Mouse (Mus musculus) neural tube, embryonic 10.5 days (tissue): ENCODE measurements around the gene Patz1.
A peak's percentile ranks its signal among the peaks of the same experiment; 100 is the strongest.

Experiments used
- DNase-seq: peaks from one replicate; pipeline ENCODE4 v3.0.0-alpha.2; 2017; ENCODE audit warnings: low spot score; ENCODE audit errors: extremely low spot score

Gene Patz1

DNA sequence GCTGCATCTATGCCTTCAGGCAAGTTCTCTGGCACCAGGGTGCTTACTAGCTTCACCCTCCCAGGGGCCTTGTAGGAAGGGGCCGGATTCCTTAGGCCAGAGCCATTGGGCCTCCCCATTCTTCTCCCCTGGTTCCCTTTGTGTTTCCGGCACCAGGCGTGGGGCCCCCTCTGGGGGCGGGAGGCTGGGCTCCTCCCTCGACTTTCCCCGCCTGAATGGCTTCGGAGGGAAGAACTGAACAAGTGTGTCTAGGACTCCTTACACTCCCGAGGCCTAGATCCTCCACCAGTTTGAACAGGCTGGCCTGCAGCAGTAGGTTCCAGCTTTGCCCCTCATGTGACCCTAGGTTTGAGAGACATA, 3.4 kb downstream of the Patz1 start:
- peak; percentile 83 for DNase-seq

DNA sequence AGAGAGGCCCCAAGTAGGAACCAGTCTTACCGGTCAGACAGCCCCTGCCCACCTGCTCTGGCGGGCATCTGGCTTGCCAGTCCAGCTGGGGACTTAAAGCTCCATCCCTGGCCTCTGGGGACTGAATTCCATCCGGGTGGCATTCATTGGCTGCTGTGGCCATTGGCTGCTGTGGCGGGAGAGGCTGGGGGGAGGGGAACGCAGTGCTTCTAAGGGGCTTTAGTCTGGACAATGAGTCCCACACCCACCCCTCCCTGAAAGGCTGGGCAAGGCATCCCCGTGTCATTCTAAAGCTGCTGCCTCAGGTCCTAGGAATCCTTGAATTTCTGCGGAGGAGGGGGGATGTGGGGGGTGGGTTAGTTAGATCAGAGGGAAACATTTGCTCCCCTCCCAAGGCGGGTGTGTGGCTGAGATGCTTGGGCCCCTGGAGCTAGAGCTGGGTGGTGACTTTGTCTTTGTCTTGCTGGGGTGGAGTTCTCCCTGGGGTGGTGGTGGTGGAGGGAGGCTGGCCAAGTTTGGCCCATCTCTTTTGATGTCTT, 4.1 kb downstream of the Patz1 start:
- DNase-seq, result peak; percentile 84

DNA sequence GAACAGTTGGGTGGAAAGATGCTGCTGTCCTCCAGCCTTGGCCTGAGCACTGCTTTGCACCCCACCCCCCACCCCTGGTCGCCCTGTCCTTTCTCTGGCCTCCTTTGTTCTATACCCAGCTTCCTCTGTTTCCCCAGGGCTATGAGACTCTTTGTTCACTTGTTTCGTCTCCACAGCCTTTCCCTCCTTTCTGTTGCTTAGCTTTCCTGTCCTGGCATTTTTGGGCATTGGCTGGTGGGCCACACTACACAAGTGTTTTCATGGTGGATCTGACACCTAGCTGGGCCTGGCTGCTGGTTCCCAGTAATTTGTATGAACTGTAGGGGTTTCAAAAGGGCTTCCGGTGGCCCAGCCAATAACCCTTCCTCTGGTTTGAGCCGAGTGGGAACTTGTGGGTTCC, 4.7 kb downstream of the Patz1 start:
- no peak for DNase-seq

DNA sequence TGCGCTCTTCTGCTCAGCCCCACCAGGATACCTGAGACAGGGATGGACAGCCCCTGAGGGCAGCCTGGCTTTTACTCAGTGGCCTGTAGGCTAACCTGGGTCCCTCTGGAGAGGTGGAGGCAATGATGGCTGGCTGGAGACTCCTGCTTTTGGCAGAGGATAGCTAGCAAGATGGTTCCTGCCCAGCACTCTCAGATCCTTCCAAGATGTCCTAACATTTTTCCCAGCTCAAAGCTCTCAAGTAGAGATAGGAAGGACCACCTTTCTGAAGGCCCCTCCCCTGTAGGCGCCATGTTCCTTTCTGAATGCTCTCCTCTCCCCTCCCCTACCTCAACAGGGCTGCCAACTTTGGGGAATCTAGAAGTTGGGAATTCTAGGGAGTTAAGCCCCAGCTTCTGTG, 6.0 kb downstream of the Patz1 start:
- DNase-seq, result no peak

DNA sequence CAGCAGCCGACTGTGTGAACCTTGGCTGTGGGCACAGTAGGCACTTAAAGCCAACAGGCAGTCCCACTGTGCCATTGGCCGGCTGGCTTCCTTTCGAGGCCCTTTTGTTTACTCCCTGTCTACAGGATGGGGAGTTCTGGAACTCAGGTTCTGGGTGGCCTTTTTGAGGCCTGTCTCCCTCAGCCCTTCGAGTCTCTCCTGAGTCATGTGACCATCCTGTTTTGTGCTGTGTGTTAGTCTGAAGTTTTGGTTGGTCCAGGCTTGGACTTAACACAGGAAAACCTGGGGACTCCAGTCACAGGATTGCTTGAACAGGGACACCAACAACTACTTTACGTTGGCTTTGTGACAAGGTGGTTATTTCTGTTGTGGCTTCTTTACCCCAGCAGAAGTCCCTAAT, 7.4 kb downstream of the Patz1 start:
- DNase-seq, result no peak

DNA sequence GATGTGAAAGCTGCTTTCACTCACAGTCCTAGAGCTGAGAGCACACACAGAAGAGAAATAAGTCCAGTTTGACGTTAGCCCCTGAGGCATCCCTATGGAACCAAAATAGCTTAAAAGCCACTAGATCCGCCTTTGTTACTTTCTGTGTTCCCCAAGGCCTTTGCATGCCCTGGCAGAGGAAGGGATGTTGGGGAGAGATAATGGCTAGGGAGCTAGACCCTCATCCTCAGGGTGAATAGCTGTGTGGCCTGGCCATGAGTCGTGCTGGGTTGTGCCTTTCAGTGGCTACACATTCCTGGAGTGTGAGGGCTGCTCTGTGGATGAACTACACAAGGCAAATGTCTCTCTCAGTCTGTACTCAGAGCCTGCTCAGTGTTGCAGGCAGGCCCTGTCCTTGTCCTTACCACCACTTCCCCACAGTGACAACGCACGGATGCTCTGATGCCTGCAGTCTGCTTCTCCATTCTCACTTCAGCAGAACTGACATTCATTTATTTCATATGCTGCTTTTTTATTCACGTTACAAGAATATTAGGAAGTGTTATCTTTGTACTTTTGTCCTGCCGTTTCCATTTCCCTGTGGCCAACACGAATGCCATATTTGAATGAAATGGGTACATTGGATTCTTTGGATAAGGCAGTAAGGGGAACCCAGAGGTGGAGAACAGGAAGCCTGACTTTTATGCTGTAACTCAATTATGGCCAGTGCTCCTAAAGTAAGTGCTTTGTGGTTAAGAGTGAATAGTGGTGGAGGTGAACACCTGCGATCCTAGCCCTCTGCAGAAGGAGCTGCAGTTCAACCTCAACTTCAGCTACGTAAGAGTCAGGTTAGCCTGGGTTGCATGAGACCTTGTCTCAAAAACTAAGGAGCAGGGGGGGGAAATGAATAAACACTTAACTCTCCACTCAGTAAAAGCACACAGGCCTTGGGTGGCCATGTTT, 9.5 kb downstream of the Patz1 start:
- DNase-seq, result no peak

DNA sequence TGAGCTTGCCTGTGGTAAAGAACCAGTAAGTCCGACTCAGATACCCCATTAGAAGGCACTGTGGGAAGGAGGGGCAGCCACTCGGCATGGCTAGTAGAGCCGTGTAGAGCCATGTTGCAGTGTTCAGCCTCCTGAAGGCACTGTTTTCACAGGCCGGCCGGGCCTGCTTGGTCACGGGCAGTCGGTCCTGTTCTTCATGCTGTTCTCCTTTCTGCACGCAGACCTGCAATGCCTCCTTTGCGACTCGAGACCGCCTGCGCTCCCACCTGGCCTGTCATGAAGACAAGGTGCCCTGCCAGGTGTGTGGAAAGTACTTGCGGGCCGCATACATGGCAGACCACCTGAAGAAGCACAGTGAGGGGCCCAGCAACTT, 10.1 kb downstream of the Patz1 start:
- no peak for DNase-seq

DNA sequence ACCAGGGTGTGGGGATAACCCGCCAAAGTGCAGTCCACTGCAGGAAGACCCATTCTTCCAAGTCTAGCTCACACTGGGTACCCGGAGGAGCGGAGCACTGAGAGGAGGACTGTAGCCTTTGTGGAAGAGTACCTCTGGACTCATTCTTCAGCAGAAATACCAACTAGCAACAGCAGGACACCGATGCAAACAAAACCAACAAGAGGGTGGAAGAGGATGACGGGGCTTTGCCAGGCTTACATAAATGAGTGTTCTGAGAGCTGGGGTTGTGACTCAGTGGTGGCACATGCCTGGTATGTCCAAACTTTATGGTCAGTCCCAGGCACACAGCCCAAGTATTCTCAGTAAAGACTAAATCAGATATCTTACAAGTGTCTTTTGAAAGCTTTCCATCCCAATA, 12.4 kb downstream of the Patz1 start:
- no peak for DNase-seq

DNA sequence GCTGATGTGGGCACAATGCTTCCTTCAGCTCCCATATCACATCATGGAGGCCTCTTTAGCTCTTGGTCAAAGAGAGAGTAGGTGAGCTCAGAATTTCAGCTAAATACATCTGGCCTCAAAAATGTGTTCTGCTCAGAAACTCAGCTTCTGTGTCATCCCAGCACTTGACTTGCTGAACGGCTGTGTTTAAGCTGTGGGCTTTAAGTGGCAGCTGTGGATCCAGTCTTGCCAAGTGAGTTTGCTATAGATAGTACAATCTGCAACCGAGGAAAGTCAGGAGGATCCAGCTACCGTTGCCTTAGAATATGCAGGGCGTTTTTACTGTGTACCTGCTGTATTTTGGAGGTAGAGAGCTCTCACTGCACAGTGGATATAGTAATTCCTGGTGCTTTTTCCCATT, 13.7 kb downstream of the Patz1 start:
- DNase-seq, result no peak

DNA sequence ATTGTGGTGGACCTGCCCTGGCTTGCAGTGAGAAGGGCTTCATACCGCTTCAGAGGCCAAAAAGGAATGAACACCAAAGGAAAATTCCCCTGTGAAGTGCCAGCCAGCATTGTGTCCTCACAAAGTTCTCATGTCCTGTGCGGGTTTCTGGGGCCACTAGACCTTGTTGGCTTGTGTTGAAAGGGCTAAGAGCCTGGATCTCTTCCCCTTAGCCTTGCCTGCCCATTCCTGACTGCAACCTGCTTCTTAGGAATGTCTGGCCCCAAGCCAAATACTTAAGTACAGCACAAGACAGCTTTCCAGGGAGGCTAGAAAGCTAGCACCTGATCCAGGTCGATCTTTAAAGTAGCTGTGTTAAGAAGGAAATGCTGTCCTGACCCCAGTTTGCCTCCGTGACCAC, 14.1 kb downstream of the Patz1 start:
- DNase-seq, result no peak

DNA sequence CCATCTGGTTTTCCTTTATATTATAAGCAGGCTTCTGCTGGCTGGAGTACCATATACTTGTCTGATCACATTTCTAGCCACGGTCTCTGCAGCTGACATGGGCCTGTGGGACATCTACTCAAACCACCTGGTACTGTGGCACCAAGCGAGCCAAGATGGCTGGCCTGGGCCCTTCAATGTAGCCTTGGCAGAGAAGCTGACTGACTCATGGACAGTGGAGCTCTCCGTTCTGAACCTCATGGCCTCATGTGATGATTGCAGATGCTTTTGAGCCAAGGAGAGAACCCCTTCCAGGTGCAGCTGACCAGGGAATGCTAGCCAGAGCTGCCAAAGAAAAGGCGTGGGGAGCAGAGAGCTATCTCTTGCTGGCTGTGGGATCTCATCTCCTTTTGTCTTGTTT, 17.1 kb downstream of the Patz1 start:
- no peak for DNase-seq

DNA sequence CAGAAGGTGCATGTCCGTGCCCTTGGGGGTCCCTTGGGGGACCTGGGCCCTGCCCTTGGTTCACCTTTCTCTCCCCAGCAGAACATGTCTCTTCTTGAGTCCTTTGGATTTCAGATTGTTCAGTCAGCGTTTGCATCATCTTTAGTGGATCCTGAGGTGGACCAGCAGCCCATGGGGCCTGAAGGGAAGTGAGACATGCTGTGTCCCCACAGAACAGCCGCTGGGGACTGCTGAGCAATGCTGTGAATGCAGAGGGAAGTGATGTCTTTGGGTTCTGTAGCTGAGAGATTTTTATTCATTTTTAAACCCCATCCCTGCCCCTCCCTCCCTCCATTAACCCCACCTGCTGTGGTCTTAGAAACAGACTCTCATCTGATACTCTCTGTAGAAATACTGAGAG, 19.2 kb downstream of the Patz1 start:
- DNase-seq, result no peak

DNA sequence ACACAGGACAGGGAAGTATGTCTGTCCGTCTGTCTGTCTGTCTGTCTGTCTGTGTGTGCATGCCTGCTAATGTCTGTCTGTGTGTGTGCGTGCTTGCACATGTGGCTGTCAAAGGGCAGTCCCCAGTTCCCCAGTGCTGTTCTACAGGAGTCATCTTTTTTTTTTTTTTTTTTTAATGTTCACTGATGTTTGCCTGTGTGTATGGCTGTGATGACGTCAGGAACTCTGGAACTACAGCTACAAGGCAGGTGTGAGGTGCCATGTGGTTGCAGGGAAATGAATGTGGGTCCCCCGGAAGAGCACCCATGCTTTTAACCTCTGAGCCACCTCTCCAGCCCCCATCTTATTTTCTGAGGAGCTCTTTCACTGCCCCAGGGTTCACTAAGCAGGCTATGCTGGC, 21.2 kb downstream of the Patz1 start:
- DNase-seq, result no peak

DNA sequence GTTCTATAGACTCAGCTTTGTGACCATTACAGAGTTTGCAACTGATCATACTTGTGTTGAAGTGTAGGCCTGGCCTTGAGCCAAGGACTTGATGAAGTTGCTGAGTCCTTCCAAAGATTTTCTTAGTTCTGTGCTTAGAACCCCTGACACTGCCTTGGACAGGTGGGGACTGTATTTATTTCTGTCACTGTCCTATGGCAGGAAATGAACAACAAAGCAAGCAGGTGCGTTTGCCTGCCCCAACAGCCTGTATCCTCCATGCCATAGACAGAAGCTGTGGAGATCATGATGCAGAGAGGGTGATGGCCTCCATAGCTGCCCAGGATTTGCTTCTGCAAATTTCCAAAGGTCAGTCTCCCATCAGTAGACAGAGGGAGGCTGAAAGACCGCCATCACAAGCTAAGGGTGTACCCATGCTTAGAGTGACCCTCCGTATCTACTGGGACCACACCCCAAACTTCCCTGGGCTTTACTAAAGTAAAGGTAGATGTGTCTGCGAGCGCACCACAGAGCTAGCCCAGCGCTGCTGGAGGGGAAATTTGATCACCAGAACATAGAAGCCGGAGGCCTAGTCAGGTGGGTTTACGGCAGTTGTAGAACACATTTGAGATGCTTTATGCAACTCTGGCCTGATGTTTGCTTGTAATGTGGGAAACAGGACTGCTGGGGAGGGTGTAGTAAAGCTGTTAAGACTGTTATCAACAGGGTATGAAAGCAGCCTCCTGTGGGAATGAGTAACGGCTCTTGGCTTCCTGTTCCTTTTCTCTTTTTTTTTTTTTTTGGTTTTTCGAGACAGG, 22.3 kb downstream of the Patz1 start:
- DNase-seq, result no peak

DNA sequence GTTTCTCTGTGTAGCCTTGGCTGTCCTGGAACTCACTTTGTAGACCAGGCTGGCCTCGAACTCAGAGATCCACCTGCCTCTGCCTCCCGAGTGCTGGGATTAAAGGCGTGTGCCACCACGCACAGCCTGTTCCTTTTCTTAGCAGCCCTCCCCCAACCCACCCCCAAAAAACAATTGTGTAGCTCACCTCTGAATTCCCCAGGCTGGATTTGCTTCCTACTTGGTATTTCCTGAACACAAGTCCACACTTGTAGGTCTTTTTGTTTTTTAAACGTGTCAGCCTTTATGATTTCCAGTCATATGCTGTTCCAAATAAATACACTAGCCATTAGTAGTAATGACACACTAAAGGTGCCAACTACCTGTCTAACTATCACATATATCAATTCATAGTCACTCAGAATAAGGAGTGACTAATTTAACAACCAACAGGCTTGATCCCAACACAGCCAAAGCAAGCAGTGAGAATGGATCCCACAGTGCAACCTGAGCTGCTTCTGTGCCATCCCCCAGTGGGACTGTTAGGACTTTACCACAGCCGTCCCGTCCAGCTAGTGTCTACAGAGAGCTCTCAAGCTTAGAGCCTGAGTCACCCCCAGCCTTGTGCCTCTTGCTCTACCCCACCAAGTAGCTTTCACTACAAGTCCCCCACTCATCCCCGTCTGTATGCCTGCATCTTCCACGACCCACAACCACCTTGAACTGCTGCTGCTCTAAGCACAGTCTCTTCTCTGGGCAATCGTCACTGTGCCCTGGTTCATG, 23.1 kb downstream of the Patz1 start:
- DNase-seq, result no peak

DNA sequence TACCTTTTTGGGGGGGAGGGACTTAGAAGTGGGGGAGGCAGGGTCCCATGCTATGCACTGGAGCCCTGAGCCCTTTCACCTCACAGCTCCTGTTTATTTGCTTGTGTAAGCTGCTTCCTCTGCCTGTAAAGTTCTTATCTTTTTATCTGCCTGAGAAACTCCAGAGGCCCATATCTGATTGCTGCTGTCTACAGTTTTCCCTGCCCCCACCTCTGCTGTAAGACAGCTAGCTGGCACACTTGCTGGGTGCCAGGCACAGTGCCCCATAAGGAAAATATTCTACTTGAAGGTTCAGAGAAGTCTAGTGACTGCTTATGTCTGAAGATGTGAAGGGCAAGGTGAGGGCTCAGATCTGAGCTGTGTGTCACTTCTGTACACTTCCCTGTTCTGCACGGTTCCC, 24.6 kb downstream of the Patz1 start:
- DNase-seq, result no peak

DNA sequence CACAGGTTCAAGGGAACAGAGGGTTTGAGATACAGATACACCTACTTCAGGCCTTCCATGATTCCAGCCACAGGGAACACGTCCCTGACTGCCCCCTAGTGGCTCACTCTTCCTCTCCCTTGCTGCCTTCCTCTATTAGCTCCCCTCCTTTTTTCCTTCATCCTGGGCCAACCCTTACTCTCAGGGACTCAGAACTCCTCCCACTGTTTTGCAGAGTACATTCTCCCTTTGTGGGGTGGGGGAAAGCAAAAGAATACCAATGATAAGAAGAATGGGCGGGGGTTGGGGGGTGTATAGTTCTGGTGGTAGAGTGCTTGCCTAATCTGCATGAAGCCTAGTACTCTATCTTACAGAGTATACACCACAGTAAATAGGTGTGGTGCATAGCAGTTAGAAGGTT, 25.5 kb downstream of the Patz1 start:
- no peak for DNase-seq

DNA sequence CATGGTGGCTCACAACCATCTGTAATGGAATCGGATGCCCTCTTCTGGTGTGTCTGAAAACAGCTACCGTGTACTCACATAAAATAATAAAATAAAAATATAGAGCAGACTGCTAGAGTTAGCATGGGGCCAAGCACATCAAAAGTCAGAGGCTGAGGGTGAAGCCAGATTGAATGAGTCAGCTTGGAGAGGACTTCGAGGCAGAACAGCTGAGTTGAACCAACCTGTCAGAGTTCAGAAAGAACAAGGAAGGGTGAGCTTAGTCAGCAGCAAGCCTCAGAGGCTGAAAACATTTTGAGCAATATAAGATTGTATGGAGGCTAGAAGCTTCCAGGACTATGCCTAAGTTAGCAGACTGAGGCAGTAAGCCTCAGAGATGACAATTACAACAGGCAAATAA, 29.6 kb downstream of the Patz1 start:
- no peak for DNase-seq

DNA sequence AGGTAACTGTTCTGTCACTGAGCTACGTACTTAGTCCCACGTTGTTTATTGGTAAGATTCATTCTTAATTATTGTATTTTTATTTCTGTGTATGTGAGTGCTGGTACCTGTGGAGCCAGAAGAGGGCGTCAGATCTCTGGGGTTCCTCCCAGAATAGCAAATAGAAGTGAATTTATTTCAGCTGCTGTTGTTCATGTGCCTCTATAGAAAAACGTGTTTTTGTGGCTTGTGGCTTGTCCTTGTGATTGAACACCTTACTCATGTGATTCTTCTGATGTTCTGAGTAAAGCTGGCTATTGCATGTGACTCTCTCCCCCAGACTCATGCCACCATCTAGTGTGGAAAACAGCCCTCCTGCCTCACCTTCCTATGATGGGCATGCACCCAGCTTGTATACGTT, 39.6 kb downstream of the Patz1 start:
- no peak for DNase-seq

DNA sequence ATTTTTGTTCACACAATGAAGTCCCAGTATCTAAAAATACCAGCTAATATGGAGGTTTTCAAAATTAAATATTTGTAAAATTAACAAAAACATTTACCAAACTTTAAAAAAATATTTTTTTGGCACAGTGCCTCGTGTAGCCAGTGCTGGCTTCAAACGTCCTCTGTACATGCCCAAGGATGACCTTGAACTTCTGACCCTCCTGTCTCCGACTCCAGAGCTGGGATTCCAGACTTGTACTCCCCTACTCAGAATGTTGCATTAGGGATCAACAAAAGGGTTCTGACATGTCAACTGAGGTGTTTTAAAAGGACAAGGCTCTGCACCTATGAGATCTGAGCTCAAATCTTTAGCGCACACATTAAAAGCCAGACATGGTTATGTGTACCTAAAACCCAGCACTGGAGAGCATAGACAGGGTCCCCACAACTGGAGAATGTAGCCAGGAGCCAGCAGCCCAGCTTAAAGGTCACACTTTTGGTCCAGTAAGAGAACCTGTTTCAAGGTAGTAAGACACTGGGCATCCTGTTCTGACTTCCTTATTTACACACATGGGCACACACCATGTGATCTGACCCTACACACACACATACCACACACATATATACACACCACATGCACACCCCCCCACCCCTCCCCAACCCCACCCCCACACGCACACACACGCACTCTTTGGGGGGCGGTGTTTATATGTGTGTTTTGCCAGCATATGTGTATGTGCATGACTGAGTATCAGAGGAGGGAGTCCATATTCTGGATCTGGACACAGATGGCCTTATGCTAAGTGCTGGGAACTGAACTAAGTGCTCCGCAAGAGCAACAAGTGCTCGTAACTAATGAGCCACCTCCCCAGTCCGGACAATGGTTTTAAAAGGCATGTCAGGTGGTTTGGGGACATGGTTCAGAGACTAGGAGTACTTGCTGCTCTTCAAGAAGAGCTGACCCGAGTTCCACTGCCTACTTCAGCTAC, 40.4 kb downstream of the Patz1 start:
- DNase-seq, result no peak
